Mouse (Mus musculus): ENCODE results near the gene Aknad1. TPM values are rescaled to one million over a fixed set of nuclear protein-coding genes. Genes with fewer than 3 reads are reported as not detected.

Gene Aknad1
- polyA plus RNA-seq, 1 experiment from 2014 or later = not detected

DNA sequence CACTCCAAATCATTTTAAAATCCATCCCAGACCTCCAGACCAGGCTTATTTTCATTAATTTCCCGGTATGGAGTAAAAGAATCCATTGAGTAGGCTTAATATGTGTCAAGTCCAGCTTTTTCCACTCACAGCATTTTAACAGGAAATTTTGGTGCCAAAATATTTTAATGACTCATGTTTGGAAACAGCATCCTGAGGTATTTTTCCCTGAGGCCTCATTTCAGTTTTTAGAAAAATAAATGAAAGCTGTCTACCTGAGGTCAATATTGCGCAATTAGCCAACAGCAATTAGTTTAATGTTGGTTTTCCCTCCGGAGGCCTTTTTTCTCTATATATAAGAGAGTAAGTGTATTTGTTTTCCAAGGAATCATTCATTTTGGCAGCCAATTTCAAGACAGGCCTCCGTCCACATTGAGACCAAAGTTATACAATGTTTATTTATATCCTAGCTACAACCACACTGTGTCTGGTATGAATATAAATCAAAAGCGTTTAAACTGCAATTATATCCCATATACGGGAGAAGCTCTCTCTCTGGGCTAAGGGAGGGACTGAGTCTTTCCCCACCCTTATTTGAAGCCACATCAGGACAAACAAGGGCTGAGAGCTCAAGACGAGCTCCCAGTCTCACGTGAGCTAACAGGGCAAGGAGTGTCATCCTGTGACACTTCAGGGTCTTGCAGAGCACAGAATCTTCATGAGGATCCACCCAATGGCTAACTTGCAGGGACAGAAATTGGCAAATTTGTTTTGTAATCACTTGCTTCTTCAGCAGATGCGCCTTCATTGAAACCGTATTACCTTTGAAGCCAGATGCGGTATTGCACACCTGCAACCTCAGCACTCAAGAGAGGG is 20.3 kb downstream of the Aknad1 start:
- Histone ChIP-seq H3K27ac (no peak overlapping the region), H3K4me2 (replicated peaks) (no peak overlapping the region), H3K27me3 (ENCODE audit: control insufficient read depth, insufficient read depth, low read length) (no peaks in the 10 kb centered on the region), H3K36me3 (replicated peaks; ENCODE audit: control insufficient read depth, insufficient read depth) (no peaks in the 10 kb centered on the region), H3K9me3 (ENCODE audit: control insufficient read depth, low read length) (no peaks in the 10 kb centered on the region), H3K4me3 (replicated peaks; ENCODE audit: low read length) (no peak overlapping the region), H3K4me1 (replicated peaks; ENCODE audit: control insufficient read depth, insufficient read depth, low read length) (no peaks in the 10 kb centered on the region), H3K9ac (no peak overlapping the region)
- WGBS = 82% methylated on average over 11 of the region's 11 CpGs
- ATAC-seq (ENCODE audit: low FRiP score) = no peak
- no peak for DNase-seq (ENCODE audit: low spot score)

DNA sequence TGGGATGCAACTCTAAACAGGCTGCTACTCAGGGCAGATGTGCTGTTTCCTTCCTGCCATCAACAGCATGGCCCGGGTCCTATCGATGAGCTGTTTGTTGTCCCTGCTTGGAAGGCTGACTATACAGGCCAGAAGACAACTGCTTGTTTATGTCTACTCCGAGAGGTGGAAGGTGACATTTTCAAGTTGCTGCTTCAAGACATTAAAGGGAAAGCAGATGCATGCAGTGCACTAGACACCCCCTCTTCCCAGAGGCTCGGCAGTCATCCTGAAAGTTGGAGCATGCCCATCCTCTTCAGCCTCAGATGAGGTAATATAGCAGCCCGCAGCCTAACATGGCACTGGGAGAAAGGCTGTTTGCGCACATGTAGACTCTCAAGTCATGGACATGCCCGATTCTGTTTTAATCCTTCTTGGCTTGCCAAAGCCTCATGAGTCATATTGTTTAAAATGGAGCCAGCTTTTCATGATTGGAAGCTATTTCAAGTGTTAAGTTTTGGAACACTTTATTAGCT is 23.2 kb downstream of the Aknad1 start:
- H3K27ac ChIP-seq = no peak overlapping the region
- H3K4me3 ChIP-seq (replicated peaks; ENCODE audit: low read length) = no peak overlapping the region
- DNase-seq (ENCODE audit: low spot score) = no peak
- ATAC-seq (ENCODE audit: low FRiP score) = no peak
- WGBS = 93% methylated on average over 7 of the region's 7 CpGs
- no peak overlapping the region for H3K4me2 ChIP-seq (replicated peaks)
- H3K4me1 ChIP-seq (replicated peaks; ENCODE audit: control insufficient read depth, insufficient read depth, low read length) = no peaks in the 10 kb centered on the region
- H3K36me3 ChIP-seq (replicated peaks; ENCODE audit: control insufficient read depth, insufficient read depth) = no peaks in the 10 kb centered on the region
- H3K9ac ChIP-seq = no peak overlapping the region
- no peaks in the 10 kb centered on the region for H3K27me3 ChIP-seq (ENCODE audit: control insufficient read depth, insufficient read depth, low read length)
- H3K9me3 ChIP-seq (ENCODE audit: control insufficient read depth, low read length) = no peaks in the 10 kb centered on the region

DNA sequence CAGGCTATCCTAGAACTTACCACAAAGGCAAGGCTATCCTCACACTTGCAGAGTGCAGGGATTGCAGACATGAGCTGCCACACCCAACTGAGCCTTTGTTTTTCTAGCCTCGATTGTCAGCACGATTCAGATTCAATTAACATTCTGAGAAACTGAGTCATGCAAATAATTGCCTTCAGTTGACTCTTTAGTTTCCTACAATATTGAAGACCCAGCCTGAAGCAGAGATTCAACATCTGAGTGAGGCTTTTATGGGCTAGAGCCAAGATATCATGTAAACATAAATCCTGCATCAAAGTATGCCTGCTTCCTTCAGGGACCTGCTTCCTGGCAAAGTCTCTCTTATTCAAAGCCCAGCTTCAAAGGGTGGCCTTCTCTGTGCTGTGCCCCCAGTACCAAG is 24.2 kb downstream of the Aknad1 start:
- Histone ChIP-seq H3K4me3 (replicated peaks; ENCODE audit: low read length) (no peak overlapping the region), H3K27me3 (ENCODE audit: control insufficient read depth, insufficient read depth, low read length) (no peaks in the 10 kb centered on the region), H3K27ac (no peak overlapping the region), H3K9ac (no peak overlapping the region), H3K4me1 (replicated peaks; ENCODE audit: control insufficient read depth, insufficient read depth, low read length) (no peaks in the 10 kb centered on the region), H3K4me2 (replicated peaks) (no peak overlapping the region), H3K36me3 (replicated peaks; ENCODE audit: control insufficient read depth, insufficient read depth) (no peaks in the 10 kb centered on the region), H3K9me3 (ENCODE audit: control insufficient read depth, low read length) (no peaks in the 10 kb centered on the region)
- no peak for ATAC-seq (ENCODE audit: low FRiP score)
- 70% methylated on average over 2 of the region's 2 CpGs for WGBS
- DNase-seq (ENCODE audit: low spot score) = no peak

DNA sequence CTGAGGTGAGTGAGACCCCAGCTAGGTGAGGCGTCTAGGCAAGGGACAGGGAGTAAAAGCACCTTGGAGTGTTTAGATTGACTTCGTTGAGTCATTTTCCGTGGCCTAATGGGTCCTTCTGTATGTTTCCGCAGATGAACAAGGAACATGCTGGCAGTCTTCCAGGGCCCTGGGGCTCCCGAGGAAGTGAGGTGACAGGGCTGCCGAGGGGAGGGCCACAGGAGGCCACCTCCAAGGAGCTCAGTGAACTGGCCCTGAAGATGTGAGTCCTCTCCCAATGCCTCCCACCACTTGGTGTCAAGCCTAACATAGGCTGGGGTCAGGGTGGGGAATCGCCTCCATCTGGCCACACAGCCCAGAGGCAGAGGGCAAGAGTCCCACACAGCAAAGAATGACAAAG is 25.5 kb downstream of the Aknad1 start:
- Histone ChIP-seq H3K36me3 (replicated peaks; ENCODE audit: control insufficient read depth, insufficient read depth) (no peaks in the 10 kb centered on the region), H3K9me3 (ENCODE audit: control insufficient read depth, low read length) (no peaks in the 10 kb centered on the region), H3K27me3 (ENCODE audit: control insufficient read depth, insufficient read depth, low read length) (no peaks in the 10 kb centered on the region), H3K9ac (no peak overlapping the region), H3K27ac (no peak overlapping the region), H3K4me3 (replicated peaks; ENCODE audit: low read length) (no peak overlapping the region), H3K4me1 (replicated peaks; ENCODE audit: control insufficient read depth, insufficient read depth, low read length) (no peaks in the 10 kb centered on the region), H3K4me2 (replicated peaks) (no peak overlapping the region)
- DNase-seq (ENCODE audit: low spot score) (no peak), ATAC-seq (ENCODE audit: low FRiP score) (no peak)
- WGBS = 50% methylated on average over 7 of the region's 7 CpGs

DNA sequence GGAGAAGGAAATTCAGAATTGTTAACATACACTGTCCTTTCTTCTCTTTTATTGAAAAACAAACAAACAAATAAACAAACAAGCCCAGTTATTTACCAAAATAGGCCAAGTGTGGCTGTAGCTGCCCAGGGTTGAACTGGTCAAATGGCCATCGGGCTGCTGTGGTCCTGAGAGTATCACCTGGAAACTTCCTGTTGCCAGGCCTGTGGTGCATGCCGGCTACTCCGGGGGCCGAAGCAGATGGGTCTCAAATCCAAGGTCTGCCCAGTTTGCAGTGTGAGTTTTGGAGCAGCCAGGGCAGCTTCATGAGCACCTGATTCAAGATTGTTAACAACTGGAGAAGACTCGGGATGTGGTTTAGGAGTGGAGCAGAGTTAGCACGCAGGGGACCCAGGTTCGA is 26.0 kb downstream of the Aknad1 start:
- no peak overlapping the region for H3K27ac ChIP-seq
- DNase-seq (ENCODE audit: low spot score) (no peak), ATAC-seq (ENCODE audit: low FRiP score) (no peak)
- 85% methylated on average over 7 of the region's 7 CpGs for WGBS
- no peaks in the 10 kb centered on the region for H3K27me3 ChIP-seq (ENCODE audit: control insufficient read depth, insufficient read depth, low read length)
- H3K9me3 ChIP-seq (ENCODE audit: control insufficient read depth, low read length) = no peaks in the 10 kb centered on the region
- no peak overlapping the region for H3K4me2 ChIP-seq (replicated peaks)
- H3K9ac ChIP-seq = no peak overlapping the region
- H3K36me3 ChIP-seq (replicated peaks; ENCODE audit: control insufficient read depth, insufficient read depth) = no peaks in the 10 kb centered on the region
- H3K4me3 ChIP-seq (replicated peaks; ENCODE audit: low read length) = no peak overlapping the region
- H3K4me1 ChIP-seq (replicated peaks; ENCODE audit: control insufficient read depth, insufficient read depth, low read length) = no peaks in the 10 kb centered on the region

DNA sequence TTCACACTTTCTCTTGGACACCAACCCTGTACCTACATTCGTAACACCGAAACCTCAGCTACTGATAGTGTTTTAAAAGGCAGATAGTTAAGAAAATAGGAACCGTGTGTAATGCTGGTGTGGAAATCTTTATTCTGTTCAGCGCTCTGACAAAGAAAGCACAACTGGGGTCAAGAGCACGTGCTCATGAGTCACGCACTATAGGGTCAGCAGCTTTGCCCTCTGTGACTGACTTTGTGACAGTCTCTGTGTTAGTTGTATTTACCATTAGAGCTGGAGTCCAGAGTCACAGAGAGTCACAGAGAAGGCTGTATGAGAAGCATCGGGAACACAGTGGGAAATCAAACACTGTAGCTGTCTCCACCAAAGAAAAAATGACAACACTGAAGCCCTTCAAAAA is 27.5 kb downstream of the Aknad1 start:
- H3K27ac ChIP-seq = no peak overlapping the region
- H3K9ac ChIP-seq = no peak overlapping the region
- DNase-seq (ENCODE audit: low spot score) = no peak
- no peaks in the 10 kb centered on the region for H3K27me3 ChIP-seq (ENCODE audit: control insufficient read depth, insufficient read depth, low read length)
- H3K36me3 ChIP-seq (replicated peaks; ENCODE audit: control insufficient read depth, insufficient read depth) = no peaks in the 10 kb centered on the region
- H3K4me2 ChIP-seq (replicated peaks) = no peak overlapping the region
- no peak overlapping the region for H3K4me3 ChIP-seq (replicated peaks; ENCODE audit: low read length)
- H3K9me3 ChIP-seq (ENCODE audit: control insufficient read depth, low read length) = no peaks in the 10 kb centered on the region
- no peaks in the 10 kb centered on the region for H3K4me1 ChIP-seq (replicated peaks; ENCODE audit: control insufficient read depth, insufficient read depth, low read length)
- 81% methylated on average over 7 of the region's 7 CpGs for WGBS
- ATAC-seq (ENCODE audit: low FRiP score) = no peak

DNA sequence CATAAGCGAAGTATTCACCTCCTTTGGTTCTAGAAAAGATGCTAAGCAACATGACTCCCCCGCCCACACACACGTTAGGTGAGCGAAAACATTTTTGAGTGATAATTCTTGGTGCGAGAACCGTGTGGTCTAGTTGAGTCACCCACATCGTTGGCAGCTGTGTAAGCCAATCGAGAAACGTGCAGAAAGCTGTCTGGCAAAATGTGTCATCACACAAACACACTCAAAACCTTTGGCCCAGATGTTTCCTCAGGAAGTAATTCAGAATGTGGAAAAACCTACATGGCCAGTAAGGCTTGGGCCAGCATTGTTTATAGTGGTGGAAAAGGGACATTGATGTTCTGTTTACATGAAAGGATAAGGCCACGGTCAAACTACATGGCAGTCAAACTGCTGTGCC is 28.0 kb downstream of the Aknad1 start:
- 87% methylated on average over 10 of the region's 10 CpGs for WGBS
- Histone ChIP-seq H3K36me3 (replicated peaks; ENCODE audit: control insufficient read depth, insufficient read depth) (no peaks in the 10 kb centered on the region), H3K27ac (no peak overlapping the region), H3K27me3 (ENCODE audit: control insufficient read depth, insufficient read depth, low read length) (no peaks in the 10 kb centered on the region), H3K4me2 (replicated peaks) (no peak overlapping the region), H3K9me3 (ENCODE audit: control insufficient read depth, low read length) (no peaks in the 10 kb centered on the region), H3K4me1 (replicated peaks; ENCODE audit: control insufficient read depth, insufficient read depth, low read length) (no peaks in the 10 kb centered on the region), H3K4me3 (replicated peaks; ENCODE audit: low read length) (no peak overlapping the region), H3K9ac (no peak overlapping the region)
- ATAC-seq (ENCODE audit: low FRiP score) (no peak), DNase-seq (ENCODE audit: low spot score) (no peak)

DNA sequence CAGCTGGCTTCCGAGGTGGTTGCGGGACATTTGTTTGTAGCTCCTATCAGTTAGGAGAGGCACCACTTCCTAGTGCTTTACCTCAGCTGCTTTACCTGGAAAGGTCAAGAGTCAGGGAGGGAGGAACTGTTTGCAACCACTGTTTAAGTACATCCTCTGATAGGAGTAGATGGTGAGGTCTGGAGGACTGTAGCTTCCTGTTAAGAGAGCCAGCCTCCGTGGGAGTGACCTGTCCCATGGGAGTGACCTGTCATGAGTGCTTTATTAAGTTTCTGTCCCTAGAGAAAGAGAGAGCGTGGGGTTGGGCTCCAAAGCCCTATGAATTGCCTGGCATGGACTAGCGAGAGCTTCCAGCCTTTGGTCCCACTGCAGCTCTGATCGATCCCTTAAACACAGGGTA is 30.1 kb downstream of the Aknad1 start:
- Histone ChIP-seq H3K27ac (no peak overlapping the region), H3K27me3 (ENCODE audit: control insufficient read depth, insufficient read depth, low read length) (no peaks in the 10 kb centered on the region), H3K9ac (no peak overlapping the region), H3K9me3 (ENCODE audit: control insufficient read depth, low read length) (no peaks in the 10 kb centered on the region), H3K4me1 (replicated peaks; ENCODE audit: control insufficient read depth, insufficient read depth, low read length) (no peaks in the 10 kb centered on the region), H3K4me2 (replicated peaks) (no peak overlapping the region), H3K4me3 (replicated peaks; ENCODE audit: low read length) (no peak overlapping the region), H3K36me3 (replicated peaks; ENCODE audit: control insufficient read depth, insufficient read depth) (no peaks in the 10 kb centered on the region)
- ATAC-seq (ENCODE audit: low FRiP score) (no peak), DNase-seq (ENCODE audit: low spot score) (no peak)
- WGBS = 87% methylated on average over 6 of the region's 6 CpGs

DNA sequence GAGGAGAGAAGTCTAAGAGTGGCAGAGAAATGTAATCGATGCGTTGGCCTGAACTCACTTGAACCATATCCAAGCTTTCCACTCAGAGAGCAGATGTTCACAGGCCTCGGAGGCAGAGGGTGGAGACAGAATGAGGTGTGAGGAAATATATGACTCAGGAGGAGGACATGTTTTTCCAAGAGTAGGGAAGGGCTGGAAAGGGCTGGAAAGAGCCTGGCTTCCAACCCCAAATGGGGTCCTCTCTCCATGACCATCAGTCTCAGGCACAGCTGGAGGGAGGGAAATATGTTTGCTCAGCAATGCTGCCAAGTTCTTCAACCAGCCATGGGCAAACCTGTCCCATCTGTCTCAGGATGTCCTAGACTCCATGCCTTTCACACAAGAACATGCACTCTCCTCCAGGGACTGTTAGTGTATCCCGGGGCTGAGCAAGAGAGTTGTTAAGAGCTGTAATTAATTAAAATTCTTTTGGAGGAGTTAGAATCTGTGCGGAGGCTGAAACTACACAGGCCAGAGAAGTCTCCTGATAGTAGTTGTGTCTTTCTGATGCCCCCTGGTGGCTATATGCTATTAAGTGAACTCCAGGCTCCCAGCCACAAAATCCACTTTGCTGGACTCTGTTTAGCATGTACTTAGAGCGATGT is 31.4 kb downstream of the Aknad1 start:
- Histone ChIP-seq H3K9me3 (ENCODE audit: control insufficient read depth, low read length) (no peaks in the 10 kb centered on the region), H3K4me2 (replicated peaks) (no peak overlapping the region), H3K27ac (no peak overlapping the region), H3K27me3 (ENCODE audit: control insufficient read depth, insufficient read depth, low read length) (no peaks in the 10 kb centered on the region), H3K4me3 (replicated peaks; ENCODE audit: low read length) (no peak overlapping the region), H3K4me1 (replicated peaks; ENCODE audit: control insufficient read depth, insufficient read depth, low read length) (no peaks in the 10 kb centered on the region), H3K9ac (no peak overlapping the region), H3K36me3 (replicated peaks; ENCODE audit: control insufficient read depth, insufficient read depth) (no peaks in the 10 kb centered on the region)
- peak; percentile 77 for ATAC-seq (ENCODE audit: low FRiP score)
- 38% methylated on average over 6 of the region's 6 CpGs for WGBS
- peak; percentile 83 for DNase-seq (ENCODE audit: low spot score)
